Mouse (Mus musculus): ENCODE measurements around the gene Gm45717.

- no peak for TF ChIP-seq CTCF (IDR thresholded peaks at IDR 0.05; ENCODE audit: control insufficient read depth, insufficient read depth, low read length)
- TF ChIP-seq POLR2A (IDR thresholded peaks at IDR 0.05; ENCODE audit: borderline replicate concordance, control insufficient read depth, low read depth, low read length): no peak
These were observed 11.2 kb upstream of the Gm45717 start, which contains the start of gene Ifitm1 for GRCm38 (mm10) chr7:140966921-140967320.
